Mouse (Mus musculus): ENCODE measurements around the gene Wnt3. TPM values are rescaled to one million over a fixed set of nuclear protein-coding genes. Genes with fewer than 3 reads are reported as not detected.

The Wnt3 gene
- total and polyA plus RNA-seq, 3 experiments: 0.04 TPM; not detected in 2

GRCm38 (mm10) chr11:103858760-103859159 is 84.8 kb downstream of the Wnt3 start:
- Histone ChIP-seq H3K4me3 (replicated peaks in 1 of 3; ENCODE audit: low read depth in 2 of 3, low read length in 2 of 3, poor library complexity in 1 of 3) (no peak overlapping the region), H3K9ac (ENCODE audit: insufficient read depth, low read depth) (no peak overlapping the region), H3K9me3 (replicated peaks; ENCODE audit: low read length) (no peaks in the 10 kb centered on the region), H3K27me3 (replicated peaks) (no peaks in the 10 kb centered on the region), H3K36me3 (replicated peaks in 1 of 2; ENCODE audit: control insufficient read depth in 1 of 2, insufficient read depth in 1 of 2, low read length in 1 of 2) (peaks cover 43 to 89% of the 10 kb centered on the region in 2 experiments), H3K79me2 (replicated peaks; ENCODE audit: control insufficient read depth, extremely low read depth, insufficient read depth, poor library complexity, severe bottlenecking) (no peaks in the 10 kb centered on the region), H3K27ac (ENCODE audit: insufficient read depth, low read depth) (no peak overlapping the region), H3K4me1 (ENCODE audit: control insufficient read depth in 1 of 2, insufficient read depth in 2 of 2) (no peaks in the 10 kb centered on the region), H3K4me2 (ENCODE audit: insufficient read depth, low read depth, poor library complexity, severe bottlenecking) (no peak overlapping the region)
- dilution Hi-C loops (cut with MboI; ENCODE audit: extremely low pct_ligation_motif_present, extremely low pct_unique_long_range_greater_than_20kb, low sequenced_read_pairs): no loop called here
- in situ Hi-C loops (cut with MboI; ENCODE audit: low pct_ligation_motif_present, low pct_unique_long_range_greater_than_20kb, low sequenced_read_pairs): no loop called here
- DNase-seq (ENCODE audit: extremely low read depth): no peak
- no peak for TF ChIP-seq USF1 (IDR thresholded peaks at IDR 0.05; ENCODE audit: low read depth, low read length)
- no peak for TF ChIP-seq E2F4 (IDR thresholded peaks at IDR 0.05; ENCODE audit: insufficient replicate concordance, low read depth, low read length)
- TF ChIP-seq USF2 (conservative IDR thresholded peaks at IDR 0.05; ENCODE audit: low read depth, low read length): no peak
- no peak for TF ChIP-seq MXI1 (IDR thresholded peaks at IDR 0.05; ENCODE audit: low read depth, low read length)
- TF ChIP-seq ELF1 (IDR thresholded peaks at IDR 0.05; ENCODE audit: low read depth, low read length): no peak
- no peak for TF ChIP-seq NELFE (IDR thresholded peaks at IDR 0.05; ENCODE audit: low read depth, low read length)
- no peak for TF ChIP-seq ETS1 (conservative IDR thresholded peaks at IDR 0.05; ENCODE audit: low read depth, low read length)
- no peak for TF ChIP-seq MAZ (IDR thresholded peaks at IDR 0.05; ENCODE audit: low read depth, low read length)
- no peak for TF ChIP-seq HCFC1 (IDR thresholded peaks at IDR 0.05; ENCODE audit: low read depth, low read length)
- no peak for TF ChIP-seq TCF12 (IDR thresholded peaks at IDR 0.05; ENCODE audit: low read depth, low read length)
- no peak for TF ChIP-seq NRF1 (IDR thresholded peaks at IDR 0.05; ENCODE audit: low read depth, low read length)

DNA sequence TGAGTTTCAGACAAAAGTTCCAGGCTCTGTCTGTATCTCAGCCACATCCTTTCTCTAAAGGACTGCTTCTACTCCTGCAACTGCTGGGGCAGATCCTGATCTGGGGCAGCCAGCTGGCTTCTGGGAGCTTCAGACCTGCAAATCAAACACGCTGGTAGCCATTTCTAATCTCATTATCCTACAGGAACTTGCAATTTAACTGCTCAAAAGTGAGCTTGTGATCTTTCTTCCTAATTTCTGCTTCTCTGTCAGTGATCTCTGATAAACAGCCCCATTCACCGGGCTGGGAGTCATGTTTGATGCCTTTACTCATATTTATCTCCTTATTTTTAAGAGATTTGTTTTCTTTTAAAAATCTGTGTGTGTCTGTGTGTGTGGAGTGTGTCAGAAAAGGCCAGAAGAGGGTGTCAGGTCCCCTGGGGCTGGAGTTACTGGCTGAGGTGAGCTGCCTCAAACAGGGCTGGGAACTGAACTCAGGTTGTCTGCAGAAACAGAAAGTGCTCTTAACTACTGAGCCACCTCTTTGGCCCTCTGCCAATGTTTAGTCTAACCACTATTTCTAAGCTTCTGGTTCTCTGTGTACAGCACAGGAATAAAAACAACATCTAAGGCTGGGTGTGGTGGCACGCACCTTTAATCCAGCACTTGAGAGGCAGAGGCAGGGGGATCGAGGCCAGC is 86.1 kb downstream of the Wnt3 start:
- Histone ChIP-seq H3K4me1 (ENCODE audit: control insufficient read depth in 1 of 2, insufficient read depth in 2 of 2) (no peaks in the 10 kb centered on the region), H3K27ac (ENCODE audit: insufficient read depth, low read depth) (no peak overlapping the region), H3K36me3 (replicated peaks in 1 of 2; ENCODE audit: control insufficient read depth in 1 of 2, insufficient read depth in 1 of 2, low read length in 1 of 2) (peaks cover 44 to 90% of the 10 kb centered on the region in 2 experiments), H3K27me3 (replicated peaks) (no peaks in the 10 kb centered on the region), H3K9me3 (replicated peaks; ENCODE audit: low read length) (no peaks in the 10 kb centered on the region), H3K79me2 (replicated peaks; ENCODE audit: control insufficient read depth, extremely low read depth, insufficient read depth, poor library complexity, severe bottlenecking) (no peaks in the 10 kb centered on the region), H3K4me3 (replicated peaks in 1 of 3; ENCODE audit: low read depth in 2 of 3, low read length in 2 of 3, poor library complexity in 1 of 3) (no peak overlapping the region), H3K9ac (ENCODE audit: insufficient read depth, low read depth) (no peak overlapping the region), H3K4me2 (ENCODE audit: insufficient read depth, low read depth, poor library complexity, severe bottlenecking) (no peak overlapping the region)
- in situ Hi-C loops (cut with MboI; ENCODE audit: low pct_ligation_motif_present, low pct_unique_long_range_greater_than_20kb, low sequenced_read_pairs): no loop called here
- TF ChIP-seq NRF1 (IDR thresholded peaks at IDR 0.05; ENCODE audit: low read depth, low read length) (no peak), POLR2AphosphoS2 (IDR thresholded peaks at IDR 0.05; ENCODE audit: low read depth, low read length) (no peak), TCF12 (IDR thresholded peaks at IDR 0.05; ENCODE audit: low read depth, low read length) (no peak), CHD2 (IDR thresholded peaks at IDR 0.05; ENCODE audit: low read length) (no peak), USF2 (conservative IDR thresholded peaks at IDR 0.05; ENCODE audit: low read depth, low read length) (no peak), EP300 (IDR thresholded peaks at IDR 0.05; ENCODE audit: low read length) (no peak), ETS1 (conservative IDR thresholded peaks at IDR 0.05; ENCODE audit: low read depth, low read length) (no peak), ZC3H11A (IDR thresholded peaks at IDR 0.05; ENCODE audit: low read depth, low read length) (no peak), MAZ (IDR thresholded peaks at IDR 0.05; ENCODE audit: low read depth, low read length) (no peak), CTCF (conservative IDR thresholded peaks at IDR 0.05 in 1 of 2, IDR thresholded peaks at IDR 0.05 in 1 of 2; ENCODE audit: low read depth in 2 of 2, low read length in 2 of 2) (no peak), SMC3 (IDR thresholded peaks at IDR 0.05; ENCODE audit: low read depth, low read length) (no peak), MXI1 (IDR thresholded peaks at IDR 0.05; ENCODE audit: low read depth, low read length) (no peak), UBTF (IDR thresholded peaks at IDR 0.05; ENCODE audit: low read depth, low read length) (no peak), SIN3A (IDR thresholded peaks at IDR 0.05; ENCODE audit: low read length) (no peak), JUN (IDR thresholded peaks at IDR 0.05; ENCODE audit: insufficient read depth, low read depth, low read length) (no peak), MAFK (IDR thresholded peaks at IDR 0.05; ENCODE audit: insufficient replicate concordance, low read length) (no peak), KAT2A (IDR thresholded peaks at IDR 0.05; ENCODE audit: insufficient replicate concordance, low read length) (no peak), NELFE (IDR thresholded peaks at IDR 0.05; ENCODE audit: low read depth, low read length) (no peak), POLR2A (IDR thresholded peaks at IDR 0.05; ENCODE audit: low read depth, low read length) (no peak), HCFC1 (IDR thresholded peaks at IDR 0.05; ENCODE audit: low read depth, low read length) (no peak)
- DNase-seq (ENCODE audit: extremely low read depth): no peak
- dilution Hi-C loops (cut with MboI; ENCODE audit: extremely low pct_ligation_motif_present, extremely low pct_unique_long_range_greater_than_20kb, low sequenced_read_pairs): no loop called here
